11 mouse cellular contexts compared by ENCODE assay signal in the genomic region with DNA sequence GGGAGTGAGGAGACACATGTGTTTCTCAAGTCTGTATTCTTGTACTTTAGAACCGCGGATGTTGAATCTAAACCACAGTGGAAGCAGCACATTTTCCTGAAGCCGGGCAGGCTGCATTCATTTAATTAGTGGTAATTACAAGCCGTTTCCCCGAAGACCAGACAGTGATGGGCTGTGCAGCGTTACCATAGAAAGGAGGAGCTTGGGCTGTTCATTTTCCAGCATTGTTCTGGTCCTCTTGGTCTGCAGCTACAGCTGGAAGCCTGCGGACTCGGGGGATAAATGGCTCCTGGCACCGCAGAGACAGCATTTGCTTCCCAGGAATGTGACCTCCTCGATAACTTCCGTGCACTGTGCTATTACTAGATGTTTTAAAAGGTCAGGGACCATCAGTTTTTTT. TPM values are rescaled to one million over a fixed set of nuclear protein-coding genes. Genes with fewer than 3 reads are reported as not detected.
DNase-seq lines count a peak whose midpoint lies in the region; ATAC-seq and TF ChIP-seq lines count a peak whose summit lies in the region.
"Had no signal": no experiment of that assay in that cellular context is flagged by ENCODE, and none has a peak within 500 bp of the region (broad histone marks: within the 10 kb centered on the region; RNA-seq: fewer than 3 reads in every experiment).

No protein-coding gene starts in this region.

- no peak for DNase-seq in heart, postnatal 10 days
- DNase-seq in embryo, embryonic 9.5 days (ENCODE audit: extremely low spot score): peak; percentile 27
- DNase-seq in midbrain, postnatal 0 days (ENCODE audit: low spot score): peak; percentile 53
- DNase-seq in urinary bladder, adult 2 months (ENCODE audit: low spot score): no peak
- no peak for DNase-seq in cerebellum, adult 11-12 months
- no peak for DNase-seq in cerebellum, adult 18-20 months
- DNase-seq: cerebellum, adult 2 months; gastrocnemius, adult 2 months; liver, embryonic 13.5 days had no signal

- peak overlapping the region; percentile 41; the same call in 1 of the 2 replicates for H3K4me2 ChIP-seq in heart, embryonic 13.5 days
- H3K4me2 ChIP-seq in hindbrain, embryonic 13.5 days: peak overlapping the region; percentile 18
- H3K4me2 ChIP-seq in midbrain, postnatal 0 days (ENCODE audit: low read depth, low read length, poor library complexity, severe bottlenecking): peak overlapping the region; percentile 29
- H3K4me2 ChIP-seq: liver, embryonic 13.5 days had no signal

- H3K27ac ChIP-seq in heart, embryonic 13.5 days (replicated peaks): no peak overlapping the region
- H3K27ac ChIP-seq in hindbrain, embryonic 13.5 days: no peak overlapping the region
- H3K27ac ChIP-seq in midbrain, postnatal 0 days (ENCODE audit: low read depth, low read length): no peak overlapping the region
- H3K27ac ChIP-seq: gastrocnemius, adult 2 months; liver, embryonic 13.5 days had no signal

- TF ChIP-seq CTCF in midbrain, postnatal 0 days (IDR thresholded peaks at IDR 0.05): no peak

- no peak for ATAC-seq in heart, embryonic 13.5 days (ENCODE audit: extremely low read depth, insufficient number of reproducible peaks, low FRiP score, low TSS enrichment)
- peak; percentile 84 for ATAC-seq in hindbrain, embryonic 13.5 days (ENCODE audit: low FRiP score)
- no peak for ATAC-seq in midbrain, postnatal 0 days (ENCODE audit: low FRiP score)

- H3K9ac ChIP-seq in heart, embryonic 13.5 days: peak overlapping the region; percentile 16; the same call in 1 of the 2 replicates
- no peak overlapping the region for H3K9ac ChIP-seq in hindbrain, embryonic 13.5 days
- H3K9ac ChIP-seq in midbrain, postnatal 0 days (replicated peaks; ENCODE audit: low read length, poor library complexity, severe bottlenecking): no peak overlapping the region
- H3K9ac ChIP-seq: liver, embryonic 13.5 days had no signal

- H3K27me3 ChIP-seq in heart, embryonic 13.5 days (replicated peaks): peaks cover 7% of the 10 kb centered on the region; the same call in 1 of the 2 replicates
- peaks cover 23% of the 10 kb centered on the region for H3K27me3 ChIP-seq in hindbrain, embryonic 13.5 days
- peaks cover 6% of the 10 kb centered on the region; the same call in 1 of the 2 replicates for H3K27me3 ChIP-seq in midbrain, postnatal 0 days (ENCODE audit: insufficient read depth, low read length)

- intact Hi-C loops in heart, postnatal 10 days (cut with DNase I): no loop called here

- no peaks in the 10 kb centered on the region for H3K9me3 ChIP-seq in heart, embryonic 13.5 days
- H3K9me3 ChIP-seq in hindbrain, embryonic 13.5 days: no peaks in the 10 kb centered on the region
- H3K9me3 ChIP-seq in midbrain, postnatal 0 days (ENCODE audit: low read length): no peaks in the 10 kb centered on the region
- H3K9me3 ChIP-seq: liver, embryonic 13.5 days had no signal

- peaks cover 5% of the 10 kb centered on the region; the same call in 1 of the 2 replicates for H3K4me1 ChIP-seq in heart, embryonic 13.5 days
- H3K4me1 ChIP-seq in hindbrain, embryonic 13.5 days (replicated peaks): peaks cover 7% of the 10 kb centered on the region; the same call in 1 of the 2 replicates
- H3K4me1 ChIP-seq in midbrain, postnatal 0 days (ENCODE audit: insufficient read depth, low read length): no peaks in the 10 kb centered on the region
- H3K4me1 ChIP-seq: liver, embryonic 13.5 days had no signal

- H3K36me3 ChIP-seq in heart, embryonic 13.5 days: no peaks in the 10 kb centered on the region
- H3K36me3 ChIP-seq in hindbrain, embryonic 13.5 days: no peaks in the 10 kb centered on the region
- no peaks in the 10 kb centered on the region for H3K36me3 ChIP-seq in midbrain, postnatal 0 days (ENCODE audit: insufficient read depth, low read length)
- H3K36me3 ChIP-seq: liver, embryonic 13.5 days had no signal

- 26% methylated on average over 11 of the region's 11 CpGs for WGBS in heart, embryonic 13.5 days
- WGBS in hindbrain, embryonic 13.5 days: 8% methylated on average over 11 of the region's 11 CpGs
- 10% methylated on average over 11 of the region's 11 CpGs for WGBS in midbrain, postnatal 0 days

- H3K4me3 ChIP-seq in heart, embryonic 13.5 days: no peak overlapping the region
- 0 out of 2 replicates have a peak overlapping the region, but pooled peaks have one; percentile 0 for H3K4me3 ChIP-seq in hindbrain, embryonic 13.5 days
- peak overlapping the region; percentile 8; the same call in 1 of the 2 replicates for H3K4me3 ChIP-seq in midbrain, postnatal 0 days (ENCODE audit: low read depth, low read length)
- H3K4me3 ChIP-seq: gastrocnemius, adult 2 months; liver, embryonic 13.5 days had no signal

RNA-seq across cellular contexts. Expression of a gene that starts 37.6 kb away (rescaled TPM):
- polyA plus RNA-seq in heart, embryonic 13.5 days (2015; fragmentation: Nextera tagmentation; extraction: Ambion mirVana): 0.06 TPM in 1 of 2 replicates, not detected in the other
- not detected for total RNA-seq in heart, postnatal 10 days (2021)
- polyA plus RNA-seq in hindbrain, embryonic 13.5 days (2015; fragmentation: Nextera tagmentation; extraction: Ambion mirVana): 10.0 and 14.1 TPM in 2 replicates
- total RNA-seq in midbrain, postnatal 0 days (2014; rRNA removed): 3.3 and 5.0 TPM in 2 replicates
- 2.4 and 4.5 TPM in 2 replicates for polyA plus RNA-seq in midbrain, postnatal 0 days (2015; fragmentation: Nextera tagmentation; extraction: Ambion mirVana)
- not detected in 2 replicates for polyA plus RNA-seq in urinary bladder, adult 2 months (2012; rRNA removed)
- total RNA-seq: gastrocnemius, adult 2 months had no signal
- polyA plus RNA-seq: liver, embryonic 13.5 days had no signal

Comparison
In these comparisons a context has a peak if more than half of its experiments do, and no peak if none do; other contexts are left out.
1. DNase-seq: peak in embryo, embryonic 9.5 days (single experiment) and midbrain, postnatal 0 days (single experiment); none in heart, postnatal 10 days (0 of 2), urinary bladder, adult 2 months (single experiment), cerebellum, adult 11-12 months (single experiment) and cerebellum, adult 18-20 months (0 of 2).
2. Peak in every context shown above with its lines, with median percentiles within 50 percentile points of each other: H3K4me2 ChIP-seq.